In the genomic region with DNA sequence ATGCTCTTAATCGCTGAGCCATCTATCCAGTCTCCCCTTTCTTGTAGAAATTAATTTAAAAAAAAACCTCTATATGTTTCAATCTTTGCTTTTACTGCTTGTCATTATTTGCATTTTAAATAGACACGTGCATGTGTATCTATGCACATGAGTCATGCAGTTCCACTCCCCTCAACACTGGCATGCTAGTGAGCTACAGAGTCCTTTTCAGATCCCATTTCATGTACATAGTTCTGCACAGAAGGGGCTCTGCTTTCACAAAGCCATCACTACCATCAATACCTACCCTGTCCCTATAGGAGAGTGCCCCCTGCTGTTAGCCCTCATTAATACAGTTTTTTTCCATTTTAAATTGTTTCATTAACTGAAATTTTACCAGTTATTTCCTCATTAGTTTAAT, we compare ENCODE assay signal across 9 mouse cellular contexts. TPM values are rescaled to one million over a fixed set of nuclear protein-coding genes. Genes with fewer than 3 reads are reported as not detected.
DNase-seq lines count a peak whose midpoint lies in the region; ATAC-seq and TF ChIP-seq lines count a peak whose summit lies in the region.
"Had no signal": no experiment of that assay in that cellular context is flagged by ENCODE, and none has a peak within 500 bp of the region (broad histone marks: within the 10 kb centered on the region; RNA-seq: fewer than 3 reads in every experiment).

No protein-coding gene starts in this region.

- TF ChIP-seq CTCF in thymus, adult 2 months (IDR thresholded peaks at IDR 0.05; ENCODE audit: borderline replicate concordance, control insufficient read depth, extremely low read depth, insufficient read depth, low read length, poor library complexity) = no peak

- H3K4me1 ChIP-seq in heart, embryonic 11.5 days (ENCODE audit: control insufficient read depth, insufficient read depth, low read length) = peaks cover 10% of the 10 kb centered on the region; the same call in 1 of the 2 replicates
- no peaks in the 10 kb centered on the region for H3K4me1 ChIP-seq in thymus, adult 2 months (replicated peaks; ENCODE audit: control insufficient read depth, insufficient read depth, low read length)
- H3K4me1 ChIP-seq in heart, embryonic 16.5 days (ENCODE audit: control insufficient read depth, insufficient read depth, low read length) = peaks cover 17% of the 10 kb centered on the region

- H3K9ac ChIP-seq in heart, embryonic 11.5 days (ENCODE audit: low read depth, low read length) = no peak overlapping the region
- H3K9ac ChIP-seq in heart, embryonic 16.5 days (ENCODE audit: low read length) = no peak overlapping the region
- H3K9ac ChIP-seq: limb, embryonic 15.5 days had no signal

- intact Hi-C loops in left cerebral cortex, postnatal 36 days (cut with DNase I) = no loop called here

- WGBS in heart, embryonic 11.5 days (ENCODE audit: insufficient replicate concordance) = 64% methylated on average over 2 of the region's 2 CpGs
- 72% methylated on average over 2 of the region's 2 CpGs for WGBS in thymus, adult 2 months
- WGBS in heart, embryonic 16.5 days = 61% methylated on average over 2 of the region's 2 CpGs

- no peak overlapping the region for H3K27ac ChIP-seq in heart, embryonic 11.5 days (ENCODE audit: low read depth, low read length)
- no peak overlapping the region for H3K27ac ChIP-seq in thymus, adult 2 months (ENCODE audit: control insufficient read depth, insufficient read depth, low read length)
- no peak overlapping the region for H3K27ac ChIP-seq in heart, embryonic 16.5 days (ENCODE audit: low read length)
- H3K27ac ChIP-seq: limb, embryonic 15.5 days had no signal

- ATAC-seq in heart, embryonic 11.5 days (replicated peaks; ENCODE audit: insufficient number of reproducible peaks, low FRiP score, low TSS enrichment) = no peak
- 0 out of 2 replicates have a peak, but pooled peaks have one; percentile 50 for ATAC-seq in heart, embryonic 16.5 days (replicated peaks; ENCODE audit: extremely low read depth, insufficient read depth, low FRiP score)

- H3K27me3 ChIP-seq in heart, embryonic 11.5 days (ENCODE audit: control insufficient read depth, insufficient read depth, low read length) = no peaks in the 10 kb centered on the region
- no peaks in the 10 kb centered on the region for H3K27me3 ChIP-seq in thymus, adult 2 months (ENCODE audit: control insufficient read depth, insufficient read depth, low read length)
- no peaks in the 10 kb centered on the region for H3K27me3 ChIP-seq in heart, embryonic 16.5 days (ENCODE audit: control insufficient read depth, insufficient read depth, low read length)
- H3K27me3 ChIP-seq: limb, embryonic 15.5 days had no signal

- H3K4me3 ChIP-seq in heart, embryonic 11.5 days (ENCODE audit: low read depth, low read length) = no peak overlapping the region
- no peak overlapping the region for H3K4me3 ChIP-seq in thymus, adult 2 months (ENCODE audit: control insufficient read depth, insufficient read depth, low read length)
- no peak overlapping the region for H3K4me3 ChIP-seq in heart, embryonic 16.5 days (ENCODE audit: low read length)
- H3K4me3 ChIP-seq: limb, embryonic 15.5 days had no signal

- no peak for TF ChIP-seq POLR2A in thymus, adult 2 months (IDR thresholded peaks at IDR 0.05; ENCODE audit: control insufficient read depth, extremely low read depth, insufficient read depth, low read length, poor library complexity)

- DNase-seq in heart, adult 18-20 months = peak; percentile 36 to 75
- peak; percentile 26 for DNase-seq in thymus, adult 2 months
- no peak for DNase-seq in thymus, postnatal 36 days
- DNase-seq in right cerebral cortex, adult 2 months (ENCODE audit: low spot score in 2 of 2) = no peak
- no peak for DNase-seq in urinary bladder, adult 18-20 months (ENCODE audit: low spot score in 2 of 2)
- DNase-seq in left cerebral cortex, postnatal 36 days (ENCODE audit: low spot score in 2 of 2) = no peak

- no peak overlapping the region for H3K4me2 ChIP-seq in heart, embryonic 11.5 days
- H3K4me2 ChIP-seq in heart, embryonic 16.5 days (ENCODE audit: low read depth, low read length) = no peak overlapping the region
- H3K4me2 ChIP-seq: limb, embryonic 15.5 days had no signal

- no peaks in the 10 kb centered on the region for H3K36me3 ChIP-seq in heart, embryonic 11.5 days (ENCODE audit: control insufficient read depth, insufficient read depth, low read length)
- no peaks in the 10 kb centered on the region for H3K36me3 ChIP-seq in thymus, adult 2 months (ENCODE audit: control insufficient read depth, insufficient read depth, low read length)
- H3K36me3 ChIP-seq in heart, embryonic 16.5 days (ENCODE audit: control insufficient read depth, insufficient read depth) = no peaks in the 10 kb centered on the region
- H3K36me3 ChIP-seq: limb, embryonic 15.5 days had no signal

- no peaks in the 10 kb centered on the region for H3K9me3 ChIP-seq in heart, embryonic 11.5 days (replicated peaks; ENCODE audit: control insufficient read depth, low read length)
- no peaks in the 10 kb centered on the region; the same call in 1 of the 2 replicates for H3K9me3 ChIP-seq in heart, embryonic 16.5 days (replicated peaks; ENCODE audit: control insufficient read depth, low read length)
- H3K9me3 ChIP-seq: limb, embryonic 15.5 days had no signal

RNA-seq across cellular contexts. Expression of a gene that starts 23.0 kb away (rescaled TPM):
- under 1 TPM; 0.25 to 0.59 TPM for total RNA-seq in heart, adult 18-20 months (2021)
- polyA plus RNA-seq in heart, embryonic 11.5 days (2014; fragmentation: Nextera tagmentation; extraction: Ambion mirVana) = 0.14 and 0.21 TPM in 2 replicates
- polyA plus RNA-seq in thymus, adult 2 months (2012; rRNA removed) = 8.1 and 8.9 TPM in 2 replicates
- polyA plus RNA-seq in heart, embryonic 16.5 days (2015; fragmentation: Nextera tagmentation; extraction: Ambion mirVana) = 0.62 and 1.2 TPM in 2 replicates
- under 1 TPM in 1 of 2 experiments, not detected in 1; 0.15 TPM for total RNA-seq in left cerebral cortex, postnatal 36 days (2021)

Comparison
In these comparisons a context has a peak if more than half of its experiments do, and no peak if none do; other contexts are left out.
1. DNase-seq: peak in heart, adult 18-20 months (2 of 2) and thymus, adult 2 months (single experiment); none in thymus, postnatal 36 days (0 of 2), right cerebral cortex, adult 2 months (0 of 2), urinary bladder, adult 18-20 months (0 of 2) and left cerebral cortex, postnatal 36 days (0 of 2).